Mouse (Mus musculus) kidney, adult 2 months (tissue): Measurements from ENCODE around the gene Hinfp.

Experiments
- CTCF ChIP-seq: fragments of 200-500 bp; conservative IDR thresholded peaks from 2 replicates; pipeline ENCODE4 v1.5.1; 2011; ENCODE audit warnings: low read depth, mild to moderate bottlenecking, control low read depth, low read length, moderate library complexity, mixed read lengths; ENCODE audit not compliant: insufficient read depth, insufficient read length
- POLR2A ChIP-seq: fragments of 200-500 bp; IDR thresholded peaks from one replicate; pipeline ENCODE4 v1.6.1; 2011; ENCODE audit warnings: low read depth, low read length, control low read depth

GRCm38 (mm10) chr9:44336093-44336406 lies 30.6 kb upstream of the Hinfp start:
- TF ChIP-seq CTCF, result no peak
- no peak for TF ChIP-seq POLR2A
